Mouse (Mus musculus) heart, embryonic 11.5 days (tissue): ENCODE data around the gene Cog1. TPM values are rescaled to one million over a fixed set of nuclear protein-coding genes. Genes with fewer than 3 reads are reported as not detected.
A peak's percentile ranks its signal among the peaks of the same experiment; 100 is the strongest.

ENCODE experiments used
- ATAC-seq: fragments of 200-750 bp; cut with Nextera tagmentation; replicated peaks from 2 replicates; pipeline ENCODE4 v1.8.0; 2017; ENCODE audit warnings: moderate library complexity; ENCODE audit not compliant: insufficient number of reproducible peaks, low FRiP score, low TSS enrichment
- H3K27ac ChIP-seq: fragments of 300-500 bp; sonication (generic); 2 replicates; pipeline ENCODE4 v1.5.1; 2014; ENCODE audit warnings: mild to moderate bottlenecking, low read depth, low read length
- H3K27me3 ChIP-seq: fragments of 300-500 bp; sonication (generic); 2 replicates; pipeline ENCODE4 v1.6.1; 2014; ENCODE audit warnings: mild to moderate bottlenecking, low read length, mixed read lengths; ENCODE audit not compliant: control insufficient read depth, insufficient read depth
- H3K36me3 ChIP-seq: fragments of 300-500 bp; sonication (generic); 2 replicates; pipeline ENCODE4 v1.6.1; 2014; ENCODE audit warnings: mild to moderate bottlenecking, low read length, moderate library complexity, mixed read lengths; ENCODE audit not compliant: control insufficient read depth, insufficient read depth
- H3K4me1 ChIP-seq: fragments of 300-500 bp; sonication (generic); 2 replicates; pipeline ENCODE4 v1.6.1; 2014; ENCODE audit warnings: low read length; ENCODE audit not compliant: control insufficient read depth, insufficient read depth
- H3K4me2 ChIP-seq: fragments of 300-500 bp; sonication (generic); 2 replicates; pipeline ENCODE4 v1.6.1; 2014; ENCODE audit warnings: mild to moderate bottlenecking, moderate library complexity
- H3K4me3 ChIP-seq: fragments of 300-500 bp; sonication (generic); 2 replicates; pipeline ENCODE4 v1.5.1; 2014; ENCODE audit warnings: low read depth, low read length
- H3K9ac ChIP-seq: fragments of 300-500 bp; sonication (generic); 2 replicates; pipeline ENCODE4 v1.6.1; 2014; ENCODE audit warnings: mild to moderate bottlenecking, low read depth, low read length, moderate library complexity
- H3K9me3 ChIP-seq: fragments of 300-500 bp; sonication (generic); replicated peaks from 2 replicates; pipeline ENCODE4 v1.6.1; 2016; ENCODE audit warnings: low read length; ENCODE audit not compliant: control insufficient read depth
- WGBS: fragments of 180-500 bp; shearing (Covaris S2); extraction: QIAGEN DNeasy Blood & Tissue Kit; methylation state at CpG from one replicate; pipeline ENCODE4 v1.1.7; 2014; ENCODE audit not compliant: insufficient replicate concordance; 5-methylcytosine and 5-hydroxymethylcytosine counted together
- polyA plus RNA-seq: library from polyadenylated mRNA; unstranded; fragments of >200 nt; fragmentation: Nextera tagmentation; extraction: Ambion mirVana; gene quantifications from 2 replicates; pipeline ENCODE4 v1.2.1, GENCODE M21; 2014

Cog1 gene
- 19.2 and 19.4 TPM in 2 replicates for polyA plus RNA-seq

- peak within 1 kb of the TSS; percentile 97 for H3K9ac ChIP-seq
- H3K27me3 ChIP-seq, result no peaks in the 10 kb centered on the region
- H3K9me3 ChIP-seq, result no peaks in the 10 kb centered on the region
- H3K4me3 ChIP-seq, result peak within 1 kb of the TSS; percentile 94
- H3K36me3 ChIP-seq, result peaks cover 14% of the 10 kb centered on the region
- H3K4me1 ChIP-seq, result peaks cover 13% of the 10 kb centered on the region
- no peak for ATAC-seq
- peak within 1 kb of the TSS; percentile 65 for H3K4me2 ChIP-seq
- H3K27ac ChIP-seq, result peak within 1 kb of the TSS; percentile 88
- 33% methylated on average over 26 of the region's 26 CpGs for WGBS
Observed at GRCm38 (mm10) chr11:113648690-113649352, at the start of gene Cog1. Cog1 (plus strand) TSS chr11:113649169.

- 84% methylated on average over 18 of the region's 18 CpGs for WGBS
- H3K27ac ChIP-seq, result no peak overlapping the region
- no peaks in the 10 kb centered on the region for H3K36me3 ChIP-seq
- H3K9ac ChIP-seq, result no peak overlapping the region
- no peaks in the 10 kb centered on the region for H3K27me3 ChIP-seq
- H3K4me3 ChIP-seq, result no peak overlapping the region
- no peaks in the 10 kb centered on the region for H3K4me1 ChIP-seq
- no peak overlapping the region for H3K4me2 ChIP-seq
- ATAC-seq, result no peak
- H3K9me3 ChIP-seq, result no peaks in the 10 kb centered on the region
Observed at GRCm38 (mm10) chr11:113600526-113601245, 48.3 kb upstream of the Cog1 start.

GRCm38 (mm10) chr11:113601616-113602343 lies 47.2 kb upstream of the Cog1 start:
- Histone ChIP-seq H3K4me1 (no peaks in the 10 kb centered on the region), H3K27me3 (no peaks in the 10 kb centered on the region), H3K9me3 (no peaks in the 10 kb centered on the region), H3K4me2 (no peak overlapping the region), H3K27ac (no peak overlapping the region), H3K9ac (no peak overlapping the region), H3K4me3 (no peak overlapping the region), H3K36me3 (no peaks in the 10 kb centered on the region)
- 66% methylated on average over 12 of the region's 12 CpGs for WGBS
- no peak for ATAC-seq

- no peaks in the 10 kb centered on the region for H3K4me1 ChIP-seq
- H3K9ac ChIP-seq, result no peak overlapping the region
- no peaks in the 10 kb centered on the region for H3K36me3 ChIP-seq
- no peak overlapping the region for H3K27ac ChIP-seq
- no peak overlapping the region for H3K4me3 ChIP-seq
- no peaks in the 10 kb centered on the region for H3K9me3 ChIP-seq
- H3K27me3 ChIP-seq, result no peaks in the 10 kb centered on the region
- H3K4me2 ChIP-seq, result no peak overlapping the region
- 92% methylated on average over 12 of the region's 12 CpGs for WGBS
- no peak for ATAC-seq
Observed at GRCm38 (mm10) chr11:113607556-113607955, 41.4 kb upstream of the Cog1 start.

GRCm38 (mm10) chr11:113609581-113609980 lies 39.4 kb upstream of the Cog1 start:
- Histone ChIP-seq H3K4me3 (no peak overlapping the region), H3K27me3 (no peaks in the 10 kb centered on the region), H3K36me3 (no peaks in the 10 kb centered on the region), H3K9me3 (no peaks in the 10 kb centered on the region), H3K9ac (no peak overlapping the region), H3K4me2 (no peak overlapping the region), H3K27ac (no peak overlapping the region), H3K4me1 (no peaks in the 10 kb centered on the region)
- ATAC-seq, result no peak
- WGBS, result 77% methylated on average over 5 of the region's 5 CpGs

GRCm38 (mm10) chr11:113610266-113610665 lies 38.7 kb upstream of the Cog1 start:
- H3K4me3 ChIP-seq, result no peak overlapping the region
- no peaks in the 10 kb centered on the region for H3K9me3 ChIP-seq
- H3K4me2 ChIP-seq, result no peak overlapping the region
- no peak for ATAC-seq
- H3K36me3 ChIP-seq, result no peaks in the 10 kb centered on the region
- no peaks in the 10 kb centered on the region for H3K27me3 ChIP-seq
- 79% methylated on average over 5 of the region's 5 CpGs for WGBS
- no peaks in the 10 kb centered on the region for H3K4me1 ChIP-seq
- no peak overlapping the region for H3K9ac ChIP-seq
- H3K27ac ChIP-seq, result no peak overlapping the region

GRCm38 (mm10) chr11:113611112-113611646 lies 37.8 kb upstream of the Cog1 start:
- Histone ChIP-seq H3K27me3 (no peaks in the 10 kb centered on the region; the same call in 1 of the 2 replicates), H3K4me3 (no peak overlapping the region), H3K9ac (no peak overlapping the region), H3K4me2 (no peak overlapping the region), H3K4me1 (no peaks in the 10 kb centered on the region), H3K27ac (no peak overlapping the region), H3K36me3 (no peaks in the 10 kb centered on the region), H3K9me3 (no peaks in the 10 kb centered on the region)
- 80% methylated on average over 10 of the region's 10 CpGs for WGBS
- ATAC-seq, result no peak
